ENCODE assay signal across 18 mouse cellular contexts in the genomic region with DNA sequence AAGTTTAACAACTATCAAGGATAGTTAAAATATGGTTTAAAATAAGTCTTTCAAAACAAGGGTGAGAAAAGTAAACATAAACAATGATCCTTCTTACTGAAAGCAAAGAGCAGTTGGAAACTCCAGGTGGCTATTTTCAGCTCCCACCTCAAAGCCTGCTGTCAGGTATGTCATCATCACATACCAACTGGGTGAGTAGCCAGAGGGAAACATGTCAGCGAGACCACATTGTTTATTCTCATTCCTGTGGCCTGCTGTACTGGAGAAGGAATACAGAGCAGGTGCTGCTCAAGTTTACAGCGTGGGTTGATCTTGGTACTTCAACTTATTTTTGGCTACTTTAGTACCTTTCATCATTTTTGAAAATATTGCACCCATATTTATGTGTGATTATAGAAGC.
DNase-seq lines count a peak whose midpoint lies in the region; ATAC-seq and TF ChIP-seq lines count a peak whose summit lies in the region.
"Had no signal": no experiment of that assay in that cellular context is flagged by ENCODE, and none has a peak within 500 bp of the region (broad histone marks: within the 10 kb centered on the region; RNA-seq: fewer than 3 reads in every experiment).

No protein-coding gene starts in this region.

- no peak overlapping the region for H3K4me3 ChIP-seq in lung, postnatal 0 days (ENCODE audit: low read depth, low read length)
- no peak overlapping the region for H3K4me3 ChIP-seq in heart, postnatal 0 days (ENCODE audit: low read depth, low read length)
- H3K4me3 ChIP-seq: erythroblast, embryonic 14.5 days; megakaryocyte, embryonic 14.5 days; neural tube, embryonic 12.5 days; stomach, embryonic 15.5 days had no signal

- no peaks in the 10 kb centered on the region for H3K9me3 ChIP-seq in lung, postnatal 0 days (ENCODE audit: low read length)
- H3K9me3 ChIP-seq in heart, postnatal 0 days (replicated peaks; ENCODE audit: control insufficient read depth, low read length) = no peaks in the 10 kb centered on the region
- H3K9me3 ChIP-seq: megakaryocyte, embryonic 14.5 days; neural tube, embryonic 12.5 days; stomach, embryonic 15.5 days had no signal

- no peak overlapping the region for H3K4me2 ChIP-seq in lung, postnatal 0 days (replicated peaks; ENCODE audit: low read depth, low read length)
- H3K4me2 ChIP-seq in heart, postnatal 0 days (ENCODE audit: low read depth, low read length) = no peak overlapping the region
- H3K4me2 ChIP-seq: neural tube, embryonic 12.5 days; stomach, embryonic 15.5 days had no signal

- 11% methylated on average over 2 of the region's 2 CpGs for WGBS in lung, postnatal 0 days
- WGBS in heart, postnatal 0 days = 10% methylated on average over 2 of the region's 2 CpGs

- ATAC-seq in lung, postnatal 0 days = peak; percentile 37; the same call in 1 of the 2 replicates
- ATAC-seq in heart, postnatal 0 days (ENCODE audit: insufficient read depth, low read depth) = peak; percentile 89
- no peak for ATAC-seq in monocyte, adult 5-6 weeks (replicated peaks; ENCODE audit: insufficient number of reproducible peaks, low FRiP score, low TSS enrichment, poor library complexity, severe bottlenecking)
- ATAC-seq: forebrain, embryonic 16.5 days; inflammation-experienced regulatory T-cells, adult 6 months; liver, postnatal 0 days had no signal

- no peak overlapping the region for H3K9ac ChIP-seq in lung, postnatal 0 days (replicated peaks; ENCODE audit: low read depth)
- no peak overlapping the region for H3K9ac ChIP-seq in heart, postnatal 0 days (replicated peaks; ENCODE audit: low read depth, low read length)
- H3K9ac ChIP-seq: liver, postnatal 0 days; neural tube, embryonic 12.5 days; stomach, embryonic 15.5 days had no signal

- no peak overlapping the region for H3K27ac ChIP-seq in lung, postnatal 0 days (ENCODE audit: low read length)
- 0 out of 2 replicates have a peak overlapping the region, but pooled peaks have one; percentile 0 for H3K27ac ChIP-seq in heart, postnatal 0 days (ENCODE audit: low read depth)
- H3K27ac ChIP-seq: neural tube, embryonic 12.5 days; stomach, embryonic 15.5 days had no signal

- H3K4me1 ChIP-seq in lung, postnatal 0 days (ENCODE audit: insufficient read depth, low read depth, low read length) = no peaks in the 10 kb centered on the region
- H3K4me1 ChIP-seq in heart, postnatal 0 days (ENCODE audit: control insufficient read depth, insufficient read depth) = peaks cover 9% of the 10 kb centered on the region; the same call in 1 of the 2 replicates
- H3K4me1 ChIP-seq: neural tube, embryonic 12.5 days; stomach, embryonic 15.5 days had no signal

- no peaks in the 10 kb centered on the region for H3K27me3 ChIP-seq in lung, postnatal 0 days (replicated peaks; ENCODE audit: insufficient read depth, low read length)
- no peaks in the 10 kb centered on the region for H3K27me3 ChIP-seq in heart, postnatal 0 days (ENCODE audit: control insufficient read depth, insufficient read depth, low read length)
- H3K27me3 ChIP-seq: megakaryocyte, embryonic 14.5 days; neural tube, embryonic 12.5 days; stomach, embryonic 15.5 days had no signal

- peak; percentile 25; the same call in 1 of the 2 replicates for TF ChIP-seq EP300 in lung, postnatal 0 days (IDR thresholded peaks at IDR 0.05)
- TF ChIP-seq EP300 in heart, postnatal 0 days (IDR thresholded peaks at IDR 0.05; ENCODE audit: low read depth) = peak; percentile 57; the same call in 1 of the 2 replicates

- no peaks in the 10 kb centered on the region for H3K36me3 ChIP-seq in lung, postnatal 0 days (ENCODE audit: insufficient read depth, low read length)
- H3K36me3 ChIP-seq in heart, postnatal 0 days (replicated peaks; ENCODE audit: control insufficient read depth, insufficient read depth, low read length) = no peaks in the 10 kb centered on the region
- H3K36me3 ChIP-seq: neural tube, embryonic 12.5 days; stomach, embryonic 15.5 days had no signal

- no peak for TF ChIP-seq CTCF in lung, postnatal 0 days (IDR thresholded peaks at IDR 0.05)
- no peak for TF ChIP-seq CTCF in heart, postnatal 0 days (IDR thresholded peaks at IDR 0.05; ENCODE audit: low read depth)

- DNase-seq in lung, postnatal 0 days (ENCODE audit: low spot score) = peak; percentile 52
- no peak for DNase-seq in lung, postnatal 4 days
- peak; percentile 8 to 41 for DNase-seq in heart, adult 9 months (ENCODE audit: low spot score in 2 of 2)
- peak; percentile 72 for DNase-seq in heart, postnatal 0 days (ENCODE audit: low spot score)
- no peak for DNase-seq in adrenal gland, postnatal 10 days
- no peak for DNase-seq in yolk sac, embryonic 10.5 days (ENCODE audit: low spot score)
- no peak for DNase-seq in kidney, postnatal 36 days
- DNase-seq: cerebellum, postnatal 14 days; kidney, adult 9 months; liver; liver, postnatal 0 days had no signal

Comparison
In these comparisons a context has a peak if more than half of its experiments do, and no peak if none do; other contexts are left out.
1. DNase-seq: peak in lung, postnatal 0 days (single experiment), heart, adult 9 months (2 of 2) and heart, postnatal 0 days (single experiment); none in lung, postnatal 4 days (0 of 2), adrenal gland, postnatal 10 days (single experiment), yolk sac, embryonic 10.5 days (single experiment) and kidney, postnatal 36 days (0 of 2).